Mouse (Mus musculus) granulocyte monocyte progenitor cell, adult 5-6 weeks (primary cell): Measurements from ENCODE around the gene Emp1. TPM values are rescaled to one million over a fixed set of nuclear protein-coding genes. Genes with fewer than 3 reads are reported as not detected.

Experiments used
- ATAC-seq: replicated peaks from 2 replicates; pipeline ENCODE4 v1.8.0; 2016; ENCODE audit warnings: mild to moderate bottlenecking, moderate TSS enrichment, inconsistent platforms; ENCODE audit not compliant: poor library complexity, severe bottlenecking
- total RNA-seq, 2 experiments: library from RNA; stranded (forward) in 1 of 2; stranded (reverse) in 1 of 2; fragments of 200-712, 200-1000 nt in 1 of 2; fragments of >200 nt in 1 of 2; fragmentation: Nextera tagmentation in 1 of 2; gene quantifications; 2 replicates each; pipeline ENCODE4 v1.2.3; 2014 to 2017

The Emp1 gene
- total RNA-seq, 2 experiments from 2014 or later, result not detected

DNA sequence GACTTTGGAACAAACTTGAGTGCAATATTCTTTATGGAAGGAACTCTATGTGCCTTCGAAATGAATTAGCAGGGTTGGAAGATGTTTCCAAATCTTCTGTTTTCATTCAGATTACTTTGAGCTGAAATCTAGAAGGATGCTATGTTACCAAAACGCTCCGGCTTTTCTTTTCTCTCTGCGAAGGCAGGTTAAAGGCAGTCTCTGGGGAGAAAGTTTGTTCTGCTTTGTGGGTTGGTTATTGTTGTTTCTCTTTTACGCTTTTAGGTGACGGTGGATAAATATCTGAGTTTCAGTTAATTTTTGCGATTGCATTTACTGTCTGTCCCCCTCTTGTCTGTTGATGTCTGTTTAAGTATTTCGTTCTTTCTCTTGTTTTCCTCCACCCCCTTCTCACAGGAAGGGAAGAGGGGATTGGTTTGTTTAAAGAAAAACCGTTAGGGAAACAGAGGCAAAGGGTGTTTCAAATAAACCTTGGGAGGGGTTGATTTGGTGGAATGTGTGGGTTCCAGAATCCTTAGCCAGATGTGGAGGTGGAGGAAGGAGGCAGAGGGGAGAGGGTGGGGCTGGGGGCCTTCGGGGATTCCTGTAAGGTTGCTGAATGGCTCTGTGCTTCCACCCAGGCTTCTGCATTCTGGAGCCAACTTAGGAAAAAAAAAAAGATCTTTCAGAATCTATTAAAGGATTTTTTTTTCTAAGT is 1.1 kb downstream of the Emp1 start:
- ATAC-seq, result no peak

DNA sequence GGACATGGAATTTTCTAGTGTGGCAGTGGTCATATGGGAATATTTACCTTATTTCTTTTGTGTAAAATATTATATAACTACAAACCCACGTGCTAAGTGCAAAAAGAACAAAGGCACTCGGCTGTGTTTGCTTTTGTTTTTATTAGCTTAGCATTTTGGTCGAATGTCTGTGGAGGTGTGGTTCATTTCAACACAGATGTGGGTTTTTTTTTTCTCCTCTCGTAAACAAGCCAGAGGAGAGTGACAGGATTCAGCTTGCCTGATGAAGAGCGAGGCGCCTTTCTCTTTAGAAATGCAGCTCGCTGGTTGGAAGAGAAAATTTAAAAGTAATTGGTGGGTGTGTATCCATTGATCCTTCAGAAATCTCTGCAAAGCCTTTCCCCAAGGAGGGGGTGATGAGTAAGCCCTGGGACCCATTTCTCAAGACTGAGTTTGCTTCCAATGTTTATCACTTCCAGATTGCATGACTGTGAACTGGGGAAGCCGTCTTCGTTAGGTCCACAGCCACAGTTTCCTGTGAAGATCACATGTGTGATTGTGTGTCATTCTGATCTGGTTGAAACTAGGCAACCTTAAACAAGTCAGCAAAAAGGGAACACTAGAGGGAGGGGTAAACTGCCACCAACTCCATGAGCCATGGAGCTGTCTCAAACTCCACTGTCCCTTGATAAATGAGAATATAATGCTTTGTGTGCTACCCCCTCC is 1.8 kb downstream of the Emp1 start:
- peak; percentile 87 for ATAC-seq

DNA sequence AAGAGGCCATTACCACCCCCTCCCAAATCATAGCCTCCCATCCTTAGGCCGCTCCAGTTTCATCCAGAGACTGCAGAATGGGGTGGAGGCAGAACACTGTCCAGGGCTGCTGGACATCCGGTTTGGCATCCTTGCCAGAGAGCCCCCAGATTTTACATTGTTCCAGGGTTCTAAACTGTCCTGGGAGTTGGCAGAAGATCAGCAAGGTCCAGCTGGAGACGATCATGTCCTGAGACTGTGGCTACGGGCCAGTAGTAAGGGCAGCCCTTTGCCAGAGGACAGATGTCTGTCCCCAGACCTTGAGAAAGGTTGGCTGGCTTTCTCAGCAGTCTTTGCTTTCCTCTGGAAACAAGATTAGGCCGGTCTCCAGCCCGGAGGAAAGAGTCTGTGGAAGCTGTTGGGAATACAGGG is 2.6 kb downstream of the Emp1 start:
- ATAC-seq, result no peak

DNA sequence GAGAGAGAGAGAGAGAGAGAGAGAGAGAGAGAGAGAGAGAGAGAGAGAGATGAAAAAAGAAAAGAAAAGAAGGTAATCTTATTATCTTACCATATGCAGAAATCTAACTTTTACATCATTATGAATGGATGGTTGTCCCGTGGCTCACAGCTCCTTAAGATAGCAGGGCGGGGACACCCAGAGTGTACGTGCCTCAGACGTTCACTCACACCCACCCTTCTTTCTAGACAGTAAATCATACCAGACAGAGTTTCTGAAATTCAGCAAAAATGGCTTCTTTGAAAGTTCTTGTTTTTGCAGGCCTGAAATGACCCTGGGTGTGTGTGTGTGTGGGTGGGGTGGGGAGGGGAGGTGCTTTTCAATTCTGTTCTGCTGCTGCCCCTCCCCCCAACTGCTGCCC is 3.3 kb downstream of the Emp1 start:
- ATAC-seq, result no peak

DNA sequence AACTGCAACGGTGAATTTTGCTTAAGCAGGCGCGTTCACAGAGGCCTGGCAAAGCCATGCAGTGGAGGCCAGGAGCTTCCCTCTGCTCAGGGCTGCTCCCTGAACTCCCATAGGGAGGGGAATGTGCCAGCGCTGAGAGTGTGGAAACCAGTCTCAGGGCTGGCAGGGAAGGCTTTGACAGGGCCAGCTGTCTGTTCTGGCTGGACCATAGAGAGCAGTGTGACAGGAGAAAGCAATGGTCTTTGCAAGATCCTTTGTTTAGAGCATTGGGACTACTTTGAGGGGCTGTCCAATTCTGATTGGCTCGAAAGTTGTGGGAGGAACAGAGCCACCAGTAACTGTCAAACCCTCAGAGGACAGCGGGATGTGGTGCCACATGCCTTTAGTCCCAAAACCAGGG is 5.9 kb downstream of the Emp1 start:
- no peak for ATAC-seq

DNA sequence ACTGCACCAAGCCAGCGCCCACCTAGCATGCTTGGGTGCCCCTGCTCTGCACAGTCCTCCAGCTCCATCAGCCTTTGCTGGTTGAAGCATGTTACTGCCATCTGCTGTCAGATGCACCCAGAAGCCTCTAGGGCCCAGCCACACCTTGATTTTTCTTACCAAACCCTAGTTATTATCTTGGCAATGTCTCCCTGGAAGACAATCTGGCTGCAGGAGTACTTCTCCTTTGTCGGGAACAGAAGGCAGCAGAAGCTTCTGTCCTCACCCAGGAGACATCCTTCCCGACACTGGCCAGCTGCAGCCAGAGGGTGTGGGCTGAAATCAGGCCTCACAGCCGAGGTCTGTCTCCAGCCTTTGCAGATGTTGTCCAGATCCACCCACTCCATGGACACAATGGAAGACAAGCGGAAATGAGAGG is 7.2 kb downstream of the Emp1 start:
- ATAC-seq, result no peak; the same call in 1 of the 2 replicates

DNA sequence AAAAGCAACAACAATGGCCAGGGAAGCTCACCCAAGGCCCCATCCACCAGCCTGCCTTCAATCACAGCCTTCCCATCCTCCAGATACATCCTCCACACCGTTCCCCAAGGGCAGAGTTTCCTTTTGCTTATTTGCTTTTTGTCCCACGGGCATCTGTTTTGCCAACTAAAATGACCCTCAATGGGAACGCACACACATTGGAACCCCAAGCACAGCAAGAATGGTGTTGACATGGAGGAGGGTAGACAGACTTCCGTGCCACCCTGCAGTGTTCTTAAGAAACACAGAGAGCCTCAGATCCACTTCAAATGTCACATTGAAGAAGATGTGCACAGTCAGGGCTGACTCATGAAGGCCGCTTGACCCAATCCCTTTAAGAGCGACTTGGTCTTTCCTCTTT is 8.6 kb downstream of the Emp1 start:
- ATAC-seq, result no peak

DNA sequence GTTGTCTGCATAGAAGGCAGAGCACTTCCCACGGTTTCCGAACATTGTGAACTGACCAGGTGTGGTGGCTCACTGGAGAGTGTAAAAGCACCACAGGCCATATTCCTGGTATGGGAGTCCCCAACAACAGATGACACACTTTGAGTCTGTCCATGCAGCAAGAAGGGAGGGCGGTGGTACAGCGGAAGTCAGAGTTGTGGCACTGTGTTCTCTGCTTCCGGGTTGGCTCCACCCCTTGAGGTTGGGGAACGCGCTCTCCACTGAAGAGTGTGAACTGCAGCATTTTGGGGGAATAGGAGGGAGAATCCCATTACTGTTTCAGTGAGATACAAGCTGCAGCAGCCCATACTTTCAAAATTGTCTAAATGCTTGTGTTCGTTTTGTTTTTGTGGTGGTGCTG is 11.0 kb downstream of the Emp1 start:
- ATAC-seq, result peak; percentile 34; the same call in 1 of the 2 replicates

DNA sequence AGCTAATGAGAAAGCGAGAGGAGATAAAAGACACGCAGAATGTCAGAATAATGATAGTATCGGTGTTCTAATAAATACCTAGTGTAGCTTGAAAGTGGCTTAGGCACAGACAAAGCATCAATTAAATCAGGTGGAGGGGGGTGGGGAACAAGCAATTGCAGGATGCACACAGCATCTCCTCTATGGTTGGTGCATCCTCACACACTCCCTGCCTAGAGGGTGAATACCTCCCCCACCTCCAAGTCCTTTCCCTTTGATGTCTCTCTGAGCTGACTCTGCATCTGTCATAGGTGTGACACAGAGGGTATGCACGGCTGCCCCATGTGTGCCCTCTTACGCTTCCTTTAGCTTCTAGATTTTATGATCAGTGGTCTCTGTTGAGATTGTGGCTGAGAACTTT is 13.5 kb downstream of the Emp1 start:
- ATAC-seq, result no peak

DNA sequence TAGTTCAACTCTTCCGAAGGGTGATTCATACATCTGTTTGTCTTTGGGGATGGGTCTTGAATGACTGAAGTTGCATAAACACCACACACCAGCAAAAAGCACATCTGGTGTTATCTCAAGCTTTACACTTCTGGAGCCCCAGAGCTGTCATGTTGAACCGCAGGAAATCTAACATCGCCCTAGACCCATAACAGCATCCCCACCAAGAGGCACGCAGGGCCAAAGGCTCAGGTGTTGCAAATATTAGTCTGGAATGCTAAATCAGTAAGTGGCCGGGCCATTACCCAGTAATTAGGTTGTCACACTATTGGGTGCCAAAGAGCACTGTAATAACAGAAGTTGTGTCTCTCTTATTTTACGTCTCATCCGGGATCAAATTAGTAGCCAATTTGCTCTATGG is 13.9 kb downstream of the Emp1 start:
- no peak for ATAC-seq

DNA sequence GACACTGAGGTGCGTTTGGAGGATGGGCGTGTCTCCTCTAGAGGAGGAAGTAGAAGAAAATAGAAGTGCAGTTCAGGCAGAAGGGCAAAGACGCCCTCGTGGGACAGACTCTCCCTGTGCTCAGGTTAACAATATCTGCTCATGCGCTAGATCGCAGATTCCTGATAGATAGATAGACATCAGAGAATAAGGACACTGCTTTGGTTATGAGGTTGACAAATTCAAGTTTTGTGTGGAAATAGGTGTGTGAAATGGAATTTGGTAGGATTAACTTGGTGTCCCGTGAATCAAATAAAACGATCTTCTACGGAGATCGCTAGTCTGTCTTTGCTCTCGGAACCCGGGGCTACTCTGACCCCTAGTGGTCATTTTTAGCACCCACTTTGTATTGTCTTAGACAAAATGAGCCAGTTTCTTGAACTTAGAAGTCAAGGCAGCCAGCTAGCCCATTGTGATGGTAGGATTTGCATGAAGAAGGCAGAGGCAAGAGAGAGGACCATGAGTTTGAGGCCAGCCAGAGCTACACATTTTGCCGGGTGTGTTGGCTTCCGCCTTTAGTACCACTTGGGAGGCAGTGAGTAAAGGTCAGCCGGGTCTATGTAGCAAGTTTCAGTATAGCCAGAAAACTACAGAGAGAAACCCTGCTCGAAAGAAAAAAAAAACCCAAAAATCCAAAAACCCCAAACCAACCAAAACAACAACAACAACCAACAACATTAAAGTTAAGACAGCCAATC is 15.4 kb downstream of the Emp1 start:
- peak; percentile 86 for ATAC-seq

DNA sequence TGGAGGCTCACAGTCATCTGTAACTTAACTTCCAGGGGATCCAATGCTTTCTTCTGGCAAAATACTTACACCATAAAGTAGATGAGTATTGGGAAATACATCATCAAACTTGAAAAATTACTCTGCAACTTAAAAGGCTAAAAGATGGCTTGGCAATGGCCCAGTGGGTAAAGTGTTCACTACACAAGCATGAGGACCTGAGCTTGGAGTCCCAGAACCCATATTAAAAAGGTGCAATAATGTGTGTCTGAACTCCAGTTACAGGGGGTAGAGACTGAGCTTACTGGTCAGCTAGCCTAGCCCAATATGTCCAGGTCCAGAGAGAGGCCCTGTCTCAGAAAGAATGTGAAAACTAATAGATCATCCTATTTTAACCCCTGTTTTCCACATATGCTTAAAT is 21.6 kb downstream of the Emp1 start:
- ATAC-seq, result no peak

DNA sequence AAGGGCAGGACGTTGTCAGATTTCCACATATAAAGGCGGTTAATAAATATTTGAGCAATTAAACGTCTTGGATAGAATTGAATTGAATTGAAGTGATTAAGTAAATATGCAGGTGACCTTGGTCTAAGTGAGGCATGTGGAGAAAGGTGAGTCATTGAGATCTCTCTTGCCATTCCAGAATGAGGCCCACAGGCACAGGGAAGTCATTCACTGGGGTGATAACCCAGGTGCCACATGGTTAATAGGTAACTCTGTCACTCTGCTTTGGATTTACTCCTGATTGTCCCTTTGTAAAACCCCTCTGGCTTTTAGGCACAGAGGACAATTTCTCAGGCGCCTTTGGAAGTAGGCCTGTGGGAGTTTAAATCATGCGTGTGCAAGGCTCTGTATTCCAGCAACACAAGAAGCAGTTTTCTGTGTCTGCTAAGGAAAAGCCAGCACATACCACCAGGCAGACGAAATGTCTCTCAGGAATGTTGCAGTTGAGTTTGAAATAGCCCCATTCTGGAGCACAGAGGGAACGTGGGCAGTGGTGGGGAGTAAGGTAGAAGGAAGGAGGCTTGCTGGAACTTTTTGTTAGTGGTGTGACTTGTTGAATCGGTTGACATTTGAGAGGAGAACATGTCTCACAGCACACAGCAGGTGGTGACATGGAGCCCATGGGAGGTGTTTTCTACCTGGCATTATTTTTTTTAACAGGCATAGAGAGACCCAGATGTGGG is 23.6 kb downstream of the Emp1 start:
- ATAC-seq, result no peak

DNA sequence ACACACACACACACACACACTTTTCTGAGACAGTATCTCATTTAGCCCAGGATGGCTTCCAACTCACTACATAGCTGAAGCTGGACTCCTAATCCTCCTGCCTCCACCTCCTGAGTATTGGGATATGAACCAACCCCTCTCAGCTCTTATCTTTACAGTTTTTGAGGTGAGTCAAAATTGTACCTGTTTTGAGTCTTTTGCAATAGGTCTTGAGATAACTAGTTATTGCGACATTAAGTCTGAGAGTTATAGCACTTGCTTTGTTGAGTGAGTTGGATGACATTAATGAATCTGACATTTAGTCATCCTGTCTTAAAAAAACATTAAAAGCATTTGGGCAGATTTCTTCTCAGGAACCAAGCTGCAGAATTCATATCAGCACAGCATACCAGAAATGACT is 25.3 kb downstream of the Emp1 start:
- no peak for ATAC-seq

DNA sequence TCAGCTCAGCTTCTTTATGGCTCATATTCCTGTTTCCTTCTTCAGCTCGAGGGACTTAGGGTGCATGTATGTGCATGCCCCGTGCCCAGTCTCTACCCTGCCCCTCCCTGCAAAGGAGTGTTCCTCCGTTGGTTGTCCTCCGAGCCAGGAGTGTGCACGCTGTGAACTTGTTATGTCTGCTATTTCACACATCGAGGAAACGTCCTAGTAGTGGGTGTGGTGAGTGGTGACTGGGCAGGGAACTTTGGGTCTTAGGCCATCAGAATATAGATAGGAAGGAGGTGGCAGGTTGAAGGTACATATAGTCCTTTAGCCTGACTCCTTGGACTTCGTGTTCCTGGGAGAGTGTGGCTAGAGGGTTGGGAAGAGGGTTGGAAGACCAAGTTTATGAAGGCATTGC is 26.4 kb downstream of the Emp1 start:
- ATAC-seq, result no peak

DNA sequence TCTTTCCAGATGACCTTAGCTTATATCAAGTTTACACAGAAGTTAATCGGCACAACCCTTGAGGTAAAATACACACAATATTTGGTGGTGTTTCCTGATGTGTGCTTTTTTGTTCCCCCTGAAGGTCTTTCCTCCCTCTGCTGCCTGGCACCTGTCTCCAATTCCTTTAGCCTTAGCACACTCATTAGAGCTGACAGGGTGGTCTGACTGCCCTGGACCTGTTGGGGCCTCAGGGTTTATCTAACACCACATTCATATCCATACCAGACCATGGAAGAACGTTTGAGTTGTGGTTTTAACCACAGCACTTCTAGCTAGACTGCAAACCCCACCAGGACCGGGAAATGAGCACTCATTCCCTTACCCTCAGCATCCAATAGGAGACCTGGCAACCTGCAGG is 28.1 kb downstream of the Emp1 start:
- ATAC-seq, result no peak

DNA sequence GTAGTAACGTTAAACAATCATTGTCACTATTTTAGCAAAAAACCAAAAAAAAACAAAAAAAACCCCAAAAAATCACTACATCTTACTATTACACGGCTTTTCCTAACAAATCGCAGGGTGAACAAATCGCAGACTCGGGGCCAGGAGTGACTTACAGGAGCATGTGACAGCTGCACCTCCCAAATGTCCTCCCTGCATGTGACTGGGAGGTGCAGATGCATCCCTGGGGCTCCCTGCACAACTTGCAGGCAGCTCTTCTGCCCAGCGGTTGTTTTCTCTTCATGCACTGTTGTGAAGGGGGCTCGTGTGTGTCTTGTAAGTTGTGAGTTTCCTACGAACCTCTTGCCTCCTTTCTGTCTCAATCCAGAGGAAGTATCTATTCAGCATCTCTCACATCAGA is 33.0 kb downstream of the Emp1 start:
- no peak for ATAC-seq

DNA sequence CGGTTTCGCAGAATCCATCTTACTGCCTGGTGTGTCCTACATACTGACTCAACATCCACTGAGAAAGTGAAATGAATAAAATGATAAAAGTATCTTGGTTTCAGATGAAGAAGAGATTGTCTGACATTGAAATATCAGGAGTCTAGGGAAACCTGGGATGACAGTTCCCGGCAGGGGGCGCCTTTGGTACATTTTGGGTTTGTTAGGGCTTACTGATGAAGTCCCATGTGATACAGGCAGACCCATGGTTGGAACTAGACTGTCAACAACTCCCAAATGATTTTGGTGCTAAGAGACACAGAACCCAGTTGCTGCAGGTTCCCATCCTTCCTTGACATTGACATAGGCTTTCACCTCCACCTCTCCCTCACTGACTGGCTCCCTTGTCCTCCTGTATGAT is 34.7 kb downstream of the Emp1 start:
- ATAC-seq, result no peak

DNA sequence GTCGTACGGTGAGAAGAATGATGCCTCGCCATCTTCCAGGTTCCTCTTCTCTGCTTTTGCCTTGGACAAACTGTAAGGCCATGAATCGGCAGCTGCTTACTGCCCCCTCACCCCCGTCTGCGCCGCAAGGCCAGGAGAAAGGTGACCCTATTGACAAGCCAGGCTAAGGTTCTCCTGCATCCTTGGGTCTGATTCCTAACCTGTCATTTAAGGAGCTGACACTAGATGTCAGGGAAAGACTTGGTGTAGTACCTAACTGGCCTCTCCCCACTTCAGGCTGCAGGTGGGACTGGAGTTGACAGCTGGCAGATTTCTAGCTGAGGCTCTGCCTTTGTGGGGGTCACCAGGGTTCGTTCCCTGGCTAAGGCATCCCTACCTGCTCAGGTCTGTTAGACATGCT is 35.4 kb downstream of the Emp1 start:
- no peak for ATAC-seq

DNA sequence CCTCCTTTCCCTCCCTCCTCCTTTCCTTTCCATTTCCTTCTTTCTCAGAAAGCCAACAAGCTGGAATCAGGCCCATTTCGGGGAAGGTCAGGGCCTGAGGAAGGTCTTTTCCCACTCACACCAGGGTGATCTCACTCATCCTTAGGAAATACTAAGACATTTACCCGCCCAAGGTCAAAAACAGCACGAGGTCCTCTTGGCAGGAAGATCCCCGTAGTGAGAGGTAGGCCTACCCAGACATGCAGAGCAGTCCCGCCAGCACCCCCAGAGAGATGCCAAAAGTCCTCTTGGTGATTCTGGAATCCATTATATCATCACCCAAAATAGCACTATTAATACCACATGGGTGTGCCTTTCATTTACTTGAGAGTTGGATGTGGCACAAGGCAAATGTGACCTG is 36.5 kb downstream of the Emp1 start:
- ATAC-seq, result no peak

DNA sequence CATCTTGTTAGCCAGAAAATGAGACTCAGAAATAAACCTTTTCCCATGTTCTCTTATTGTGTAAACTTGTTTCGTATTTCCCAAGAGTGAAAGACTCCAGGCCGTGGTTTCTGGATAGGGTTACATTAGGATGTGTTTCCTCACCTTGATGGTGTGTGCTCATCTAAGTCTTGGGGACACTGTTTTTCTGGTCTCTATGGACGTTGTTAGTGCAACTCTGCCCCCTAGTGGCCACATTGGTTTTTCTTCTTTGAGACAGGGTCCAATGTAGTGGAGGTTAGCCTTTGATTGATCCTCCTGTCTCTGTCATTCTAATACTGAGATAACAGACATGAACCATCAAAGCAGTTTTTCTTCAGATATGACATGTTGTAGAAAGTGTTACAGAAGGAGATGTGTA is 38.0 kb downstream of the Emp1 start:
- ATAC-seq, result peak; percentile 87
